Mouse (Mus musculus) limb, embryonic 15.5 days (tissue): ENCODE measurements around the gene Rbfox1. TPM values are rescaled to one million over a fixed set of nuclear protein-coding genes. Genes with fewer than 3 reads are reported as not detected.
A peak's percentile ranks its signal among the peaks of the same experiment; 100 is the strongest.

Experiments used
- ATAC-seq: fragments of 200-750 bp; cut with Nextera tagmentation; 2 replicates; pipeline ENCODE4 v1.8.0; 2017; ENCODE audit warnings: low read depth, moderate TSS enrichment; ENCODE audit not compliant: insufficient number of reproducible peaks, low FRiP score, low TSS enrichment
- H3K27ac ChIP-seq: fragments of 300-500 bp; sonication (generic); 2 replicates; pipeline ENCODE4 v1.5.1; 2015; ENCODE audit warnings: moderate library complexity, mild to moderate bottlenecking, inconsistent platforms
- H3K27me3 ChIP-seq: fragments of 300-500 bp; sonication (generic); 2 replicates; pipeline ENCODE4 v1.6.1; 2015; ENCODE audit warnings: inconsistent platforms
- H3K36me3 ChIP-seq: fragments of 300-500 bp; sonication (generic); 2 replicates; pipeline ENCODE4 v1.6.1; 2015; ENCODE audit warnings: inconsistent platforms
- H3K4me1 ChIP-seq: fragments of 300-500 bp; sonication (generic); 2 replicates; pipeline ENCODE4 v1.6.1; 2015; ENCODE audit warnings: inconsistent platforms
- H3K4me2 ChIP-seq: fragments of 300-500 bp; sonication (generic); 2 replicates; pipeline ENCODE4 v1.6.1; 2015; ENCODE audit warnings: mild to moderate bottlenecking, inconsistent platforms
- H3K4me3 ChIP-seq: fragments of 300-500 bp; sonication (generic); 2 replicates; pipeline ENCODE4 v1.5.1; 2015; ENCODE audit warnings: mild to moderate bottlenecking, inconsistent platforms
- H3K9ac ChIP-seq: fragments of 300-500 bp; sonication (generic); 2 replicates; pipeline ENCODE4 v1.6.1; 2015; ENCODE audit warnings: inconsistent platforms
- H3K9me3 ChIP-seq: fragments of 300-500 bp; sonication (generic); 2 replicates; pipeline ENCODE4 v1.6.1; 2016; ENCODE audit warnings: inconsistent platforms
- WGBS: fragments of 180-500 bp; shearing (Covaris S2); methylation state at CpG from one replicate; pipeline ENCODE4 v1.1.7; 2015; 5-methylcytosine and 5-hydroxymethylcytosine counted together
- polyA plus RNA-seq: library from polyadenylated mRNA; unstranded; fragments of >200 nt; fragmentation: Nextera tagmentation; extraction: Ambion mirVana; gene quantifications from 2 replicates; pipeline ENCODE4 v1.2.1, GENCODE M21; 2015

The Rbfox1 gene
- polyA plus RNA-seq, 1 experiment from 2014 or later: 4.0 TPM

- Histone ChIP-seq H3K36me3 (no peaks in the 10 kb centered on the region), H3K27ac (no peak overlapping the region), H3K4me3 (no peak overlapping the region), H3K4me2 (no peak overlapping the region), H3K9ac (no peak overlapping the region), H3K27me3 (no peaks in the 10 kb centered on the region), H3K9me3 (no peaks in the 10 kb centered on the region), H3K4me1 (no peaks in the 10 kb centered on the region)
- ATAC-seq: no peak
- 77% methylated on average over 1 of the region's 1 CpGs for WGBS
Observed at GRCm38 (mm10) chr16:6062495-6062894, 177.3 kb downstream of the Rbfox1 start.

GRCm38 (mm10) chr16:6065481-6065880 is 180.3 kb downstream of the Rbfox1 start:
- WGBS: 79% methylated on average over 4 of the region's 4 CpGs
- ATAC-seq: no peak
- H3K36me3 ChIP-seq: no peaks in the 10 kb centered on the region
- no peak overlapping the region for H3K9ac ChIP-seq
- H3K4me3 ChIP-seq: no peak overlapping the region
- no peaks in the 10 kb centered on the region for H3K9me3 ChIP-seq
- no peaks in the 10 kb centered on the region for H3K4me1 ChIP-seq
- no peaks in the 10 kb centered on the region for H3K27me3 ChIP-seq
- no peak overlapping the region for H3K27ac ChIP-seq
- H3K4me2 ChIP-seq: no peak overlapping the region

GRCm38 (mm10) chr16:6075442-6076050 is 190.4 kb downstream of the Rbfox1 start:
- Histone ChIP-seq H3K9me3 (no peaks in the 10 kb centered on the region), H3K4me2 (no peak overlapping the region), H3K27me3 (no peaks in the 10 kb centered on the region), H3K9ac (no peak overlapping the region), H3K36me3 (no peaks in the 10 kb centered on the region), H3K27ac (no peak overlapping the region), H3K4me1 (no peaks in the 10 kb centered on the region), H3K4me3 (no peak overlapping the region)
- WGBS: 73% methylated on average over 10 of the region's 10 CpGs
- no peak for ATAC-seq

- Histone ChIP-seq H3K27me3 (no peaks in the 10 kb centered on the region), H3K4me1 (no peaks in the 10 kb centered on the region), H3K4me3 (no peak overlapping the region), H3K9me3 (no peaks in the 10 kb centered on the region), H3K9ac (no peak overlapping the region), H3K4me2 (no peak overlapping the region), H3K36me3 (no peaks in the 10 kb centered on the region), H3K27ac (no peak overlapping the region)
- ATAC-seq: no peak
- 78% methylated on average over 4 of the region's 4 CpGs for WGBS
Observed at GRCm38 (mm10) chr16:6079017-6079416, 193.9 kb downstream of the Rbfox1 start.

- ATAC-seq: no peak
- no peaks in the 10 kb centered on the region for H3K27me3 ChIP-seq
Observed at GRCm38 (mm10) chr16:6084701-6085365, 199.7 kb downstream of the Rbfox1 start.

GRCm38 (mm10) chr16:6086200-6086599 is 201.0 kb downstream of the Rbfox1 start:
- Histone ChIP-seq H3K27me3 (no peaks in the 10 kb centered on the region), H3K4me3 (no peak overlapping the region), H3K36me3 (no peaks in the 10 kb centered on the region), H3K9me3 (no peaks in the 10 kb centered on the region), H3K4me2 (no peak overlapping the region), H3K4me1 (peaks cover 3% of the 10 kb centered on the region; the same call in 1 of the 2 replicates), H3K9ac (no peak overlapping the region), H3K27ac (no peak overlapping the region)
- ATAC-seq: 0 out of 2 replicates have a peak, but pooled peaks have one; percentile 48
- 21% methylated on average over 3 of the region's 3 CpGs for WGBS

More at GRCm38 (mm10) chr16:6084701-6085365, 199.7 kb downstream of the Rbfox1 start:
- Histone ChIP-seq H3K27ac (no peak overlapping the region), H3K4me2 (no peak overlapping the region), H3K9me3 (no peaks in the 10 kb centered on the region), H3K36me3 (no peaks in the 10 kb centered on the region), H3K4me3 (no peak overlapping the region), H3K4me1 (peaks cover 3% of the 10 kb centered on the region; the same call in 1 of the 2 replicates), H3K9ac (no peak overlapping the region)
- 78% methylated on average over 7 of the region's 7 CpGs for WGBS

GRCm38 (mm10) chr16:6091326-6092123 is 206.4 kb downstream of the Rbfox1 start:
- no peaks in the 10 kb centered on the region for H3K36me3 ChIP-seq
- H3K4me2 ChIP-seq: no peak overlapping the region
- H3K4me3 ChIP-seq: no peak overlapping the region
- H3K27ac ChIP-seq: no peak overlapping the region
- no peaks in the 10 kb centered on the region for H3K27me3 ChIP-seq
- WGBS: 81% methylated on average over 3 of the region's 3 CpGs
- H3K4me1 ChIP-seq: no peaks in the 10 kb centered on the region
- no peak overlapping the region for H3K9ac ChIP-seq
- H3K9me3 ChIP-seq: no peaks in the 10 kb centered on the region
- no peak for ATAC-seq

- no peaks in the 10 kb centered on the region for H3K36me3 ChIP-seq
- no peaks in the 10 kb centered on the region for H3K9me3 ChIP-seq
- H3K4me1 ChIP-seq: no peaks in the 10 kb centered on the region
- ATAC-seq: no peak
- 81% methylated on average over 2 of the region's 2 CpGs for WGBS
- no peak overlapping the region for H3K9ac ChIP-seq
- no peak overlapping the region for H3K27ac ChIP-seq
- H3K4me3 ChIP-seq: no peak overlapping the region
- no peaks in the 10 kb centered on the region for H3K27me3 ChIP-seq
- no peak overlapping the region for H3K4me2 ChIP-seq
Observed at GRCm38 (mm10) chr16:6095604-6096372, 210.6 kb downstream of the Rbfox1 start.

GRCm38 (mm10) chr16:6097244-6098040 is 212.3 kb downstream of the Rbfox1 start:
- Histone ChIP-seq H3K4me2 (no peak overlapping the region), H3K4me3 (no peak overlapping the region), H3K9me3 (no peaks in the 10 kb centered on the region), H3K27me3 (no peaks in the 10 kb centered on the region), H3K27ac (no peak overlapping the region), H3K9ac (no peak overlapping the region), H3K36me3 (no peaks in the 10 kb centered on the region), H3K4me1 (no peaks in the 10 kb centered on the region)
- ATAC-seq: no peak
- 69% methylated on average over 7 of the region's 7 CpGs for WGBS

GRCm38 (mm10) chr16:6098116-6098515 is 213.0 kb downstream of the Rbfox1 start:
- ATAC-seq: no peak
- Histone ChIP-seq H3K27me3 (no peaks in the 10 kb centered on the region), H3K4me2 (no peak overlapping the region), H3K9me3 (no peaks in the 10 kb centered on the region), H3K9ac (no peak overlapping the region), H3K4me3 (no peak overlapping the region), H3K4me1 (no peaks in the 10 kb centered on the region), H3K36me3 (no peaks in the 10 kb centered on the region), H3K27ac (no peak overlapping the region)
- 85% methylated on average over 3 of the region's 3 CpGs for WGBS

- no peak overlapping the region for H3K9ac ChIP-seq
- H3K4me3 ChIP-seq: no peak overlapping the region
- H3K36me3 ChIP-seq: no peaks in the 10 kb centered on the region
- H3K27ac ChIP-seq: no peak overlapping the region
- 76% methylated on average over 2 of the region's 2 CpGs for WGBS
- no peaks in the 10 kb centered on the region for H3K4me1 ChIP-seq
- no peak for ATAC-seq
- no peak overlapping the region for H3K4me2 ChIP-seq
- H3K9me3 ChIP-seq: no peaks in the 10 kb centered on the region
- H3K27me3 ChIP-seq: no peaks in the 10 kb centered on the region
Observed at GRCm38 (mm10) chr16:6099598-6099997, 214.4 kb downstream of the Rbfox1 start.
